Mouse (Mus musculus) C2C12 (cell line): ENCODE data around the gene Kpnb1.

Experiments used
- CTCF ChIP-seq: IDR thresholded peaks from one replicate; pipeline ENCODE4 v1.5.1; 2011; ENCODE audit not compliant: control insufficient read depth, insufficient read depth, insufficient read length
- FOSL1 ChIP-seq: IDR thresholded peaks from one replicate; pipeline ENCODE4 v1.8.0; 2011; ENCODE audit warnings: mild to moderate bottlenecking, low read length; ENCODE audit not compliant: poor library complexity, insufficient read depth, severe bottlenecking
- MAX ChIP-seq: IDR thresholded peaks from one replicate; pipeline ENCODE4 v1.6.1; 2011; ENCODE audit warnings: mild to moderate bottlenecking, control low read depth
- USF1 ChIP-seq: IDR thresholded peaks from one replicate; pipeline ENCODE4 v1.6.1; 2011; ENCODE audit warnings: low read depth, mild to moderate bottlenecking, control low read depth, moderate library complexity

DNA sequence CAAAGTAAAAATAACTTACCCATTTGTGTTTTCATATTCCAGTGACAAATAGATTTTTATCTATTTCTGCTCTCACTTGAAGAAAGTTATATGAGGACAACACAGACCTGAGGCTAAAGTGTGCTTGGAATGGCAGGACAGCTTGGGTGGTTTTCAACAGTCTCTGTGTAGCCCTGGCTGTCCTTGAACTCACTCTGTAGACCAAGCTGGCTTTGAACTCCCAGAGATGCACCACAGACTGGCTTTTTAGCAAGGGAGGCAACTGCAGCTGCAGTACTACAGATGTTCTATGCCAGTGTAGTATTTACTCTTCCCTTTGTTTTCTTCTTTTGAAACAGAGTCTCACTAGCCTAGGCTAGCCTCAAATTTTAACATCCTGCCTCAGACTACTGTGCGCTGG, 38.5 kb upstream of the Kpnb1 start:
- no peak for TF ChIP-seq CTCF
- TF ChIP-seq MAX: no peak
- no peak for TF ChIP-seq USF1
- TF ChIP-seq FOSL1: no peak
